Mouse (Mus musculus): ENCODE measurements around the gene Tmem150c. TPM values are rescaled to one million over a fixed set of nuclear protein-coding genes. Genes with fewer than 3 reads are reported as not detected.

The Tmem150c gene
- total and polyA plus RNA-seq, 2 experiments from 2014 or later, result 60.6 to 76.1 TPM

DNA sequence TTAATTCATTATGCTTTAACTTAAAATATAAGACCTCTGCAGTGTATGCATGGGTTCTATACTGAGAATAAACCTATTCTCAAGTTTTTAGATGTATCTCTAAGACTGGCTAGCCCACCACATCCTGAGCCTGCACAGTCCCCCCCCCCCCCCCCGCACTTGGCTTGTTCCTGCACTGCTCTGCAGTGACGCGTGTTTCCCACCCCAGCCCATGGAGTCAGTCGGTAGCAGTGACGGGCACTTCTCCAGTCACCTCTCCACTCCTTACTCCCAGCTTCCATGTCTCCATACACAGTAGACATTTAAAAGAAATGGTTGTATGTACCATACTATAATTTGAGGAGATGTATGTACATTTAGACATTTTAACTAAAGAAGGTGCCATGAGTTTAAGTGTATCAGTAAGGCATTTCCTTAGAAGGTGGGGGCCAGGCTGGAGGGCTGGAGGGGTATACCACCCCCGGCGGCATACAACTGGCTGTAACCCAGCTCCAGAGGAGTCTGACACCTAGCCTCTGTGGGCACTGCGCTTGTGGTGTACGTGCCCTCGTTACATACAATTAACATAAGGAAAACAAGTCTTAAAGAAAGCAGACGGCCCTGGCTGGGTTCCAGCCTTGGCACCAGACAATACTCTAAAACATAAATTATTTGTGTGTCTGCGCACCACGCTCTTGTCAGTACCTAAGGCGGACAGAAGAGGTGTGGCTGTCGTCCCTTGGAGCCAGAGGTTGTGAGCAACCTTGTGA lies 102.0 kb downstream of the Tmem150c start:
- DNase-seq, result peak; percentile 52
- WGBS, result 32% methylated on average over 14 of the region's 15 CpGs

DNA sequence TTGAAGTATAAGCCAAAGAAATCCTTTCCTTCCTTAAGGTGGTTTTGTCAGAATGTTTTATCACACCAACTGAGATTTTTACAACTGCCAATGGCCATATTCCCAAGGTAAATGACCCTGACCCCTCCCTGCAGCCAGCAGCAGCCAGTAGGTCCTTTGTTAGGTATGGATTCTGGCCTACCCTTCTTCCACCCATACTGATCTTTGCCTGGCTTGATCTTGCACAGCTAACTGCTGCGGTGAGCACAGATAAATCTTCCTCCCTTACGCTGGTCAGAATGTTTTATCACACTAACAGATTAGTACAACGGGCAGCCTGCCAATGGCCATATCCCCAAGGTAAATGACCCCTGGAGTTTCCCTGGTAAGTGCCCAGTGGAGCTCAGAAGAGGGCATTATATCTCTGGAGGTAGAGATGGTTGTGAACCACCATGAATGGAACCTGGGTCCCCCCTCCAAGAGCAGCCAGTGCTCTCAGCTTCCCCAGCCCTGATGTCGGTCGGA lies 103.7 kb downstream of the Tmem150c start:
- no peak overlapping the region for H3K27ac ChIP-seq (ENCODE audit: low read depth, low read length)
- no peaks in the 10 kb centered on the region for H3K27me3 ChIP-seq (ENCODE audit: insufficient read depth, low read length)
- TF ChIP-seq CTCF (IDR thresholded peaks at IDR 0.05; ENCODE audit: low read depth), result no peak
- no peak overlapping the region for H3K4me2 ChIP-seq (ENCODE audit: low read depth)
- H3K9ac ChIP-seq, result no peak overlapping the region
- no peak for DNase-seq
- no peak for ATAC-seq
- no peaks in the 10 kb centered on the region for H3K9me3 ChIP-seq (ENCODE audit: low read length)
- peaks cover 18% of the 10 kb centered on the region for H3K36me3 ChIP-seq (ENCODE audit: insufficient read depth)
- peaks cover 4% of the 10 kb centered on the region; the same call in 1 of the 2 replicates for H3K4me1 ChIP-seq (ENCODE audit: insufficient read depth)
- no peak overlapping the region for H3K4me3 ChIP-seq (ENCODE audit: low read depth, low read length)
- WGBS, result 95% methylated on average over 5 of the region's 5 CpGs

More for the DNA sequence above, 102.0 kb downstream of the Tmem150c start:
- peaks cover 35% of the 10 kb centered on the region for H3K36me3 ChIP-seq (ENCODE audit: insufficient read depth)
- H3K4me1 ChIP-seq (ENCODE audit: insufficient read depth), result peaks cover 4% of the 10 kb centered on the region; the same call in 1 of the 2 replicates
- peak; percentile 45; the same call in 1 of the 2 replicates for ATAC-seq
- no peak for TF ChIP-seq CTCF (IDR thresholded peaks at IDR 0.05; ENCODE audit: low read depth)
- H3K27ac ChIP-seq (ENCODE audit: low read depth, low read length), result no peak overlapping the region
- H3K4me2 ChIP-seq (ENCODE audit: low read depth), result no peak overlapping the region
- H3K9me3 ChIP-seq (ENCODE audit: low read length), result no peaks in the 10 kb centered on the region
- no peaks in the 10 kb centered on the region for H3K27me3 ChIP-seq (ENCODE audit: insufficient read depth, low read length)
- no peak overlapping the region for H3K9ac ChIP-seq
- H3K4me3 ChIP-seq (ENCODE audit: low read depth, low read length), result no peak overlapping the region

DNA sequence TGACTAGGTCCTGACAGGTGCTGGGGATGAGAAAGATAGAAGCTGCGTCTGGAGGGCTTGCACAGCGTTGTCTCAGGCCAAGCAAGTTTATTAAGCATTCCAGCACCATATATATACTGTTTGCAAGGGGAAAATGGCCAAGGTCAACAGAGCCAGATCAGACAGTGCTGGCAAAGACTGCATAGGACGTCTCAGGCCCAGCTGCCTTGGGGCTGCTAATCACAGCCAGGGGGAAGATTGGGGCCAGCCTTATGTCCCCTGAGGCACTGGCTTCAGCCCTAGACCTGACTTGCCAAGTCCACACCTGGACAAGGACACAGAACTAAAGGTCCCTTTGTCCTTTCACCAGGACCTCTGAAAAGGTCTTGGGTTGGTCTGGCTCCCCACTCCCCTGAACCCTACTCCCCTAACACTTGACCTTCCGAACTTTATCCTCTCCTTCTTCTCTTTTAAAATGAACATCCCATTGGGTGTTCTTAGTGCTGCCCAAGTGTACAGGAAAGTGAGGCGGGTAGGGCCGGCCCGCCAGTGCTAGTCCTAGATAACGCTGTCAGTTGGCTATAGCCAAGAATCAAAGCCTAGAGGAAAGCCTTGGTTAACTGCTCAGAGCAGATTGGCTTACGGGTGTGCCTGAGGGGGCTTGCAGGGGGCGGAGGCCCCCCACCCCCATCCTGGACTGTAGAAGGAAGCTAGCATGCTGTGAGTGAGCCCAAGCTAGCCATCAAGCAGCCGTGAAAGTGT lies 104.6 kb downstream of the Tmem150c start:
- ATAC-seq (no peak), DNase-seq (no peak)
- WGBS, result 82% methylated on average over 11 of the region's 11 CpGs
- peaks cover 10% of the 10 kb centered on the region; the same call in 1 of the 2 replicates for H3K36me3 ChIP-seq (ENCODE audit: insufficient read depth)
- peaks cover 4% of the 10 kb centered on the region; the same call in 1 of the 2 replicates for H3K4me1 ChIP-seq (ENCODE audit: insufficient read depth)
- no peak overlapping the region for H3K9ac ChIP-seq
- no peak overlapping the region for H3K4me3 ChIP-seq (ENCODE audit: low read depth, low read length)
- no peak overlapping the region for H3K4me2 ChIP-seq (ENCODE audit: low read depth)
- no peaks in the 10 kb centered on the region for H3K27me3 ChIP-seq (ENCODE audit: insufficient read depth, low read length)
- TF ChIP-seq CTCF (IDR thresholded peaks at IDR 0.05; ENCODE audit: low read depth), result no peak
- no peaks in the 10 kb centered on the region for H3K9me3 ChIP-seq (ENCODE audit: low read length)
- no peak overlapping the region for H3K27ac ChIP-seq (ENCODE audit: low read depth, low read length)

DNA sequence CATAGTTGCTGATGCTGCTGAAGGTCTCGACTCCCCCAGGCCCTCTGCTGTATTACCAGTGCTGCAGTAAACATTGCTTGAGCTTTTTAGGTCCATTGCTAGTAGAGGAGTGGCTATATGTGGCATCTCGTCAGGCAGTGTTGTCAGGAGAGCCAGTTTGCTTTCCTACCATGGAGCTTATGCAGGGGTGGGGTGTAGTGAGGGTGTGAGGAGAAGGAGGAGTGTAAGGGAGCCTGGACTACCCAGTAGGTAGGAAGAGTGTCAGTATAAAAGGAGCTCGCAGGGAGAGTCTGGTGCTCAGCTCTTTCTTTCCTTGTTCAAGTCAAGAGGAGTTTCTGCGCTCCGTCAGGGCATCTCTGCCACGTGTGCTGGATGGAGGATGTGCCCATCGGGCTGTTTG lies 106.9 kb downstream of the Tmem150c start:
- 87% methylated on average over 7 of the region's 7 CpGs for WGBS
- Histone ChIP-seq H3K4me3 (ENCODE audit: low read depth, low read length) (no peak overlapping the region), H3K9ac (no peak overlapping the region), H3K4me2 (ENCODE audit: low read depth) (no peak overlapping the region), H3K27me3 (ENCODE audit: insufficient read depth, low read length) (no peaks in the 10 kb centered on the region), H3K4me1 (ENCODE audit: insufficient read depth) (peaks cover 6% of the 10 kb centered on the region), H3K36me3 (ENCODE audit: insufficient read depth) (no peaks in the 10 kb centered on the region), H3K27ac (ENCODE audit: low read depth, low read length) (no peak overlapping the region), H3K9me3 (ENCODE audit: low read length) (no peaks in the 10 kb centered on the region)
- DNase-seq (no peak), ATAC-seq (no peak)
- no peak for TF ChIP-seq CTCF (IDR thresholded peaks at IDR 0.05; ENCODE audit: low read depth)

DNA sequence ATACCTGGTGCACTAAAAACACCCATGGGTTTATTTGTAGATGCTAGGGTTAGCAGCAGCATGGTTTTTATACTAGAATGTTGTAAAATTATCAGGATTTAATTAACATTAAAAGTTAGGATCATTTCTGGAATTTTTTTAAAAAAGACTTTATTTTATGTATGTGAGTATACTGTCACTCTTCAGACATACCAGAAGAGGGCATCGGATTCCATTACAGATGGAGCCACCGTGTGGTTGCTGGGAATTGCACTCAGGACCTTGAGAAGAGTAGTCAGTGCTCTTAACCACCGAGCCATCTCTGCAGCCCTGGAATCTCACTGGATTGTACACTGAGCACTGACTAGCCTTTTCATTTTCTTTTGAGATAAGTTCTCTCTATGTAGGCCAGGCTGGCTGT lies 109.7 kb downstream of the Tmem150c start:
- no peaks in the 10 kb centered on the region for H3K36me3 ChIP-seq (ENCODE audit: insufficient read depth)
- 88% methylated on average over 3 of the region's 3 CpGs for WGBS
- ATAC-seq (no peak), DNase-seq (no peak)
- H3K9ac ChIP-seq, result no peak overlapping the region
- H3K4me1 ChIP-seq (ENCODE audit: insufficient read depth), result peaks cover 7% of the 10 kb centered on the region
- no peak overlapping the region for H3K4me2 ChIP-seq (ENCODE audit: low read depth)
- H3K27ac ChIP-seq (ENCODE audit: low read depth, low read length), result no peak overlapping the region
- TF ChIP-seq CTCF (IDR thresholded peaks at IDR 0.05; ENCODE audit: low read depth), result no peak
- H3K9me3 ChIP-seq (ENCODE audit: low read length), result no peaks in the 10 kb centered on the region
- no peak overlapping the region for H3K4me3 ChIP-seq (ENCODE audit: low read depth, low read length)
- H3K27me3 ChIP-seq (ENCODE audit: insufficient read depth, low read length), result no peaks in the 10 kb centered on the region

DNA sequence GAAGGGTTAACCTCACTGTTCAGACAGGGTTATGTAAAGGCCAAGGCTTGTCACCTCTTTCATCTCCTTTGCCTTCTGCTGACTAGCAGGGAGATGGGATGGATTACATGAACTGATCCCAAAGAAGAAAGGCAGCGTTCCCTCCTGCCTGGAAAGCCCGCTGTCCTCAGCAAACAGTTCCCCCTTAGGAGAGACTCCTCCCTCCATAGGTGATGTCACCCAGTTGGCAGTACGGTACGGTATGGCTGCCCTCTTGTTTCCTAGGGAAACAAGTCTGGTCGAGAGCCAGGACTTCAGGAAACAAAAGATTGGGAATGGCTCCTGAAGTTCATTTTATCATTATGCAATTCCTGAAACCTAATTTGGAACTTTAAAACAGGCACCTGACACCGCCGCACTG lies 111.7 kb downstream of the Tmem150c start:
- H3K36me3 ChIP-seq (ENCODE audit: insufficient read depth), result no peaks in the 10 kb centered on the region; the same call in 1 of the 2 replicates
- peak; percentile 58; the same call in 1 of the 2 replicates for ATAC-seq
- no peak for TF ChIP-seq CTCF (IDR thresholded peaks at IDR 0.05; ENCODE audit: low read depth)

More for the DNA sequence above, 111.7 kb downstream of the Tmem150c start:
- Histone ChIP-seq H3K9me3 (ENCODE audit: low read length) (no peaks in the 10 kb centered on the region), H3K27ac (ENCODE audit: low read depth, low read length) (no peak overlapping the region), H3K4me2 (ENCODE audit: low read depth) (no peak overlapping the region), H3K9ac (no peak overlapping the region), H3K4me1 (ENCODE audit: insufficient read depth) (peaks cover 16% of the 10 kb centered on the region), H3K27me3 (ENCODE audit: insufficient read depth, low read length) (no peaks in the 10 kb centered on the region), H3K4me3 (ENCODE audit: low read depth, low read length) (no peak overlapping the region)
- WGBS, result 24% methylated on average over 7 of the region's 7 CpGs
- DNase-seq, result peak; percentile 57

Measured in forebrain, postnatal 0 days (tissue).